Mouse (Mus musculus) cerebellum, postnatal 10 days (tissue): Measurements from ENCODE around the gene Kcnk13.
A peak's percentile ranks its signal among the peaks of the same experiment; 100 is the strongest.
"Not testable (repeated sequence)": the region's sequence is repeated elsewhere in the genome, so short reads cannot be mapped to it uniquely, and the experiment has no call there.

Experiments
- DNase-seq, 2 experiments: peaks; one replicate each; pipeline ENCODE4 v3.0.0; 2021; ENCODE audit warnings: mixed read lengths in 2 of 2

Kcnk13 gene

GRCm38 (mm10) chr12:99966116-99966770 lies 1.9 kb downstream of the Kcnk13 start:
- no peak for DNase-seq

- DNase-seq: peak; percentile 61 to 63
Measured at GRCm38 (mm10) chr12:99966881-99967363, 2.6 kb downstream of the Kcnk13 start.

DNA sequence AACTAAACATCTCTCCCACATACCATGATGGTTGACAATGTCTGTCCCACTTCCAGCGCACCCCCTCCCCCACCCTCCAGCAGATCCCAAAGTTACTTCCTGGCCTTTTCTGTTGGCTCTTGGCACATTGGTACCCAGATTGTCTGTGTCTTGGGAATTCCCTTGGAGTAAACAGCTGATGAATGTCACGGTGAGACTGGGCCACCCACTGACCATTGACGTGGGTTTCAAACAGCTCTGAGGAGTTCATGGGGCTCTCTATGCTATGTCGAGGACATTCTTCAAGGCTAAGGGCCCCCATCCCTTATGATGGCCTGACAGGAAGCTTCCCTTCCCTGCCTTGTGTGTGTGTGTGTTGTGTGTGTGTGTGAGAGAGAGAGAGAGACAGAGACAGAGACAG lies 5.6 kb downstream of the Kcnk13 start:
- no peak for DNase-seq

GRCm38 (mm10) chr12:99971205-99971894 lies 7.1 kb downstream of the Kcnk13 start:
- not testable (repeated sequence) for DNase-seq

- DNase-seq: no peak
Measured at GRCm38 (mm10) chr12:99972825-99973224, 8.5 kb downstream of the Kcnk13 start.

- no peak for DNase-seq
Measured at GRCm38 (mm10) chr12:99973659-99974058, 9.4 kb downstream of the Kcnk13 start.

DNA sequence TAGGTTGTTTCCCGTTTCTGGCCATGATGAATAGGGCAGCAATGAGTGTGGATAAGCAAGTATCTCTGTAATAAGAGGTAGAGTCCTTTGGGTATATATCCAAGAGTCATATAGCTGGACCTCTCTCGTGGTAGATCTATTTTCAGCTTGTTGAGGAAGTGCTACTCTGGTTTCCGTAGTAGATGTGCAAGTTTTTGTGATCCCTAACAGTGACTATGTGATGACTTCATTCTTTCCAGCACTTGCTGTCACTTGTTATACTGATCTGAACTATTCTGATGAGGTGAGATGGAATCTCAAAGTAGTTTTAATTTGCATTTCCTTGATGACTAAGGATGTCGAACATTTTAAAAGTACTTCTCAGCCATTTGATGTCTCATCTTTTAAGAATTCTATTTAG lies 15.2 kb downstream of the Kcnk13 start:
- DNase-seq: no peak

- no peak for DNase-seq
Measured at GRCm38 (mm10) chr12:99986797-99987196, 22.5 kb downstream of the Kcnk13 start.

DNA sequence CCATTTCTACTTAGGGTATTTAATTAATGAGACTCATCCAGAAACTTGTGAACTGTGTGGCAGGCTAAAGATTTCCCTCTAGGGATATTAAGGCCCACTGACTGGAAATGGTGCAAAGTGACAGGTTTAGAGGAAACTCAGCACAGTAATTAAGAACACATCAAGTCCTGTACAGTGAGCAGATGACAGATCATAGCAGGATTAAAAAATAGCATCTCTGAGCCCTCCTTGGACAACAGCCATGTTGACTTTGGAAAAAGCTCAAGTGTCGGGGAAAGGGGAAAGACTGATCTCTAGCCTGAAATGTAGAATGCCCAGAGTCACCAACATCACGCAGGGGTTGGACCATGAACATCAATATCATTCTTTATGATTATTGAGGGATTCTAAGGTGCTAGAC lies 23.8 kb downstream of the Kcnk13 start:
- peak; percentile 89 for DNase-seq

GRCm38 (mm10) chr12:99992362-99992862 lies 28.1 kb downstream of the Kcnk13 start:
- DNase-seq: no peak

GRCm38 (mm10) chr12:99993146-99993890 lies 29.0 kb downstream of the Kcnk13 start:
- DNase-seq: no peak

DNA sequence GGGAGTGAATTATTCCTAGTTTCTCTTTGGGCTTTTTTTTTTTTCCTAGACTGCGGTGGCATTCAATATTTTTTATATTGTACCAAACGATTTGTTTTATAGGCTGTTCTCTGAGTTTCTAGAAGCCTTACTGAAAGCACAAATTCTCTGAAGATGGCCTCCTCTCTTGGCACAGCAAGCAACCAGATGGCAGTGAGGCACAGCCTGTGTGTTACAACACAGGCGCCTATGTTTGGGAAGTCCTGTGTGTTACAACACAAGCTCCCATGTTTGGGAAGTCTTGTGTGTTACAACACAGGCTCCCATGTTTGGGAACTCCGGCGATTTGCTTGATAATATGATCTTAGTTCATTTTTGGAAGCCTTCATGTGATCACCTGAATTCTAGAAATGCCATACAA lies 31.7 kb downstream of the Kcnk13 start:
- DNase-seq: peak; percentile 53

- no peak for DNase-seq
Measured at GRCm38 (mm10) chr12:99999726-100000125, 35.4 kb downstream of the Kcnk13 start.

GRCm38 (mm10) chr12:100000381-100000780 lies 36.1 kb downstream of the Kcnk13 start:
- DNase-seq: no peak

DNA sequence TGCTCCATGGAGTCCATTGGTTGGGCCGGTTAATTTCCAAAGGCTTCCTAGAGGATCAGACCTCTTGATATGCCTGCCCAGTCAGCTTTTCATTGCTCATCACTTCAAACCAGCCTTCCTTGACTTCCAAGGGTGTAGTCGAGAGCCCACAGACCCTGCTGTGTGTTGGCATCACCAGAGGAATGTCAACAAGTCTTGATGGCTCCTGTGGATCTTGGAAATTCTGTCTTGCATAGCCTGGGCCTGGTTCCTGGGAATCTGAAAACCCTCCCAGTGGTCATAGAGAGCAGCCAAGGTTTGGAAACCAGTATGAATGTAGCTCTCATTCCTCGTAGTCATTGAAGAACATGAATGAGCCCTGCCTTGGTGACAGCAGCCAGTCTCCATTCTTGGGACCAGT lies 36.9 kb downstream of the Kcnk13 start:
- peak in 1 of 2 experiments; percentile 20 for DNase-seq

DNA sequence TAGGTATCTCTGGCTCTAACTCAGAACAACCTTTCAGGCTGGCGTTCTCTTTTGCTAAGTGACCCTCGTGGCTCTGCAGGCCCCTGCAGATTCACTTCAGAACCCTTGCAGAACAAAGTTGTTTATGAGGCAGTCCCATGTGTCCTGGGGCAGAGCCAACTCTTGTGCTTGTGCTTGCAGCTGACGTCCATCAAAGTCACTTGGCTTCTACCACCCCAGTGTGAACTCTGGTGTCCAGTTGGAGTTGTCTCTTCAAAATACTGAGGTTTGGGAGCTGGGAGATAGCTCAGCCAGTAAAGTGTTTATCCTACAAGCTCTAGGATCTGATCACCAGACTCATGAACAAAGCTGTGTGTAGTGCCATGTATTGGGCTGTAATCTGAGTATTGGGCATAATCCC lies 37.6 kb downstream of the Kcnk13 start:
- peak; percentile 30 to 48 for DNase-seq

- peak; percentile 82 to 85 for DNase-seq
Measured at GRCm38 (mm10) chr12:100002914-100003587, 38.8 kb downstream of the Kcnk13 start.

GRCm38 (mm10) chr12:100005285-100005684 lies 41.0 kb downstream of the Kcnk13 start:
- DNase-seq: peak in 1 of 2 experiments; percentile 0

GRCm38 (mm10) chr12:100006681-100007080 lies 42.4 kb downstream of the Kcnk13 start:
- no peak for DNase-seq

GRCm38 (mm10) chr12:100012839-100013238 lies 48.5 kb downstream of the Kcnk13 start:
- no peak for DNase-seq

DNA sequence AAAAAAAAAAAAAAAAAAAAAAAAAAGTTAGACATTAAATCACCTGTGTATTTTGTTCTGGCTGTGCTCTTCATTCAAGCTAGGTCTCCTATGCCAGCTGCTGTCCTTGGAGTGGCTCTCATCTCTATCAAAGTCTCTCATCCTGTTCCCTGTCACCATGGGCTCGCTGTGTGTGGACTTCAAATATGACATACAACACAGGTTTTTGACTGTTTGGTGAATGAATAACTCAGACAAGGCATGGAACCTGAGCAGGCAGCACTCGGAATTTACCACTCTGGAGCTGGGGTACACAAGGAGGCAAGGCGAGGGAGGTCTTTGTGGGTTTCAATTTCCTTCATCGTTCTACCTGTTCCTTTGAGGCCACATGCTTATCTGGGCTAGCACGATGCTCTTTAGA lies 50.8 kb downstream of the Kcnk13 start:
- no peak for DNase-seq

DNA sequence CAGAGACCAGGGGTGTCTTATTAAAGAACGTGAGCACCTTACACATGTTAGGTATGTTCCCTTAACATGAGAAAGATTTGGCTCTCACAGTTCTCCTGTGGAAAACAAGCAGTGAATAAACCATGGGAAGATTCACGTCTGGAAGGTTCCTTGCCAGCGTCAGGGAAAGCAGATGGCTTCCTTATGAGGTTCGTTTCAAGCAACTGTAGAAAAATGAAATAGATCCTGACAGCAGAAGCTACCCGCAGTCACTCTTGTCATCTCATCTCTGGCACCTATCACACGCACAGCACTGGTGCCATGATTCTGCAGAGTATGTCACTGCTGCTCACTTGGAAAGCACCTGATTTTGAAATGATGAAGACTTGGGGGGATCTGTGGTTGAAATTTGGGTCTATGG lies 53.4 kb downstream of the Kcnk13 start:
- DNase-seq: peak; percentile 56 to 62

DNA sequence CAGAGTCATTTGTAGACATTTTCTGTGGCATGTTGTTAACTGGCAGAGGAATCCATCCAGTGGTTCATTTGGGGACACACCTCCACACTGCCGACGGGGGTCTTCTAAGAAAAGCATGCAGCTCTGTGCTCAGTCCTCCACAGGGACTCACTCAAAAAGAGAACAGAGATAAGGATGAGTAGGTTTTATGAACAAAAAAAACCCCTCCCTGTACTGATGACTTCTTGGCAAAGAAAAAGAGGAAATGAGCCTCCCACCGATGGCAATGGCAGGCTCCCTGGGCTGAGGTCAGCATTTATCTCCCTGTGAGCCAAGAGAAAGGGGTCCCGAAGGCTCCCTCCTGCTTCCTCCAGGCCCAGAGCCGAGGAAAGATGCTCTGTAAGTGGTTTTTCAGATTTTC lies 58.2 kb downstream of the Kcnk13 start:
- DNase-seq: no peak
